Mouse (Mus musculus) cerebellum, adult 11 months (tissue): ENCODE measurements around the gene N4bp2.

ENCODE experiments used
- DNase-seq: peaks from one replicate; pipeline ENCODE4 v3.0.0; 2022

The N4bp2 gene

GRCm38 (mm10) chr5:65866591-65866990 lies 103.3 kb downstream of the N4bp2 start:
- DNase-seq = no peak

- no peak for DNase-seq
Measured at GRCm38 (mm10) chr5:65867380-65868116, 104.2 kb downstream of the N4bp2 start.

- DNase-seq = no peak
Measured at GRCm38 (mm10) chr5:65868419-65868818, 105.1 kb downstream of the N4bp2 start.

- DNase-seq = no peak
Measured at GRCm38 (mm10) chr5:65869660-65870059, 106.3 kb downstream of the N4bp2 start.

GRCm38 (mm10) chr5:65871276-65871875 lies 108.1 kb downstream of the N4bp2 start:
- DNase-seq = no peak

GRCm38 (mm10) chr5:65873212-65873611 lies 109.9 kb downstream of the N4bp2 start:
- no peak for DNase-seq

GRCm38 (mm10) chr5:65875269-65875668 lies 111.9 kb downstream of the N4bp2 start:
- DNase-seq = no peak

GRCm38 (mm10) chr5:65878367-65878766 lies 115.0 kb downstream of the N4bp2 start:
- no peak for DNase-seq
